Mouse (Mus musculus) megakaryocyte, embryonic 14.5 days (primary cell): ENCODE data around the gene Synj1.

Source experiments
- FLI1 ChIP-seq: IDR thresholded peaks from 2 replicates; pipeline ENCODE4 v1.6.1; 2012; ENCODE audit warnings: low read length, inconsistent platforms, mixed read lengths
- GATA1 ChIP-seq: IDR thresholded peaks from 3 replicates; pipeline ENCODE4 v1.6.1; 2012; ENCODE audit warnings: mixed read lengths, low read length, inconsistent platforms, borderline replicate concordance

DNA sequence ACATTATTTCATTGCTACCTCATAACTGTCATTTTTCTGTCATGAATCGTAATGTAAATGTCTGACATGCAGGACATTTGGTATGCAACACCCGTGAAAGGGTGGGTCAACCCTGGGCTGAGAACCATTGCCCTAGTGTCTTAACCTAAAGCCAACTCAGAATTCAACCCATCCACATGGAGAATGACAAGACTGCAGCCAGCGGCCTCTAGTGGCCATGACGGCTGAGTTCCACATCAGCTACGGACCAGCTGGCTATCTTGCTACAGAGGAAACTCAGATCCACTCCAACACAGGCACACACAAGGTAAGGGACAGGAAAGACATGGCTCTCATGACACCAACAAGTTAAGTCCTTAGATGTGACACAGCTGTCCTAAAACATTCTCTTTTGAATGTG, 85.6 kb downstream of the Synj1 start:
- no peak for TF ChIP-seq FLI1
- TF ChIP-seq GATA1 = no peak
